Mouse (Mus musculus) heart, embryonic 13.5 days (tissue): ENCODE data around the gene Nfx1. TPM values are rescaled to one million over a fixed set of nuclear protein-coding genes. Genes with fewer than 3 reads are reported as not detected.
A peak's percentile ranks its signal among the peaks of the same experiment; 100 is the strongest.

Experiments
- ATAC-seq: fragments of 200-750 bp; cut with Nextera tagmentation; 2 replicates; pipeline ENCODE4 v1.8.0; 2017; ENCODE audit warnings: moderate TSS enrichment; ENCODE audit not compliant: insufficient number of reproducible peaks, low FRiP score, low TSS enrichment; ENCODE audit errors: extremely low read depth
- H3K27ac ChIP-seq: fragments of 300-500 bp; sonication (generic); replicated peaks from 2 replicates; pipeline ENCODE4 v1.5.1; 2015; ENCODE audit warnings: moderate library complexity, mild to moderate bottlenecking, inconsistent platforms
- H3K27me3 ChIP-seq: fragments of 300-500 bp; sonication (generic); replicated peaks from 2 replicates; pipeline ENCODE4 v1.6.1; 2015; ENCODE audit warnings: mild to moderate bottlenecking, inconsistent platforms
- H3K36me3 ChIP-seq: fragments of 300-500 bp; sonication (generic); 2 replicates; pipeline ENCODE4 v1.6.1; 2015; ENCODE audit warnings: mild to moderate bottlenecking, inconsistent platforms
- H3K4me1 ChIP-seq: fragments of 300-500 bp; sonication (generic); 2 replicates; pipeline ENCODE4 v1.6.1; 2015; ENCODE audit warnings: inconsistent platforms
- H3K4me2 ChIP-seq: fragments of 300-500 bp; sonication (generic); 2 replicates; pipeline ENCODE4 v1.6.1; 2015; ENCODE audit warnings: inconsistent platforms, mild to moderate bottlenecking, moderate library complexity
- H3K4me3 ChIP-seq: fragments of 300-500 bp; sonication (generic); 2 replicates; pipeline ENCODE4 v1.5.1; 2015; ENCODE audit warnings: moderate library complexity, mild to moderate bottlenecking, inconsistent platforms
- H3K9ac ChIP-seq: fragments of 300-500 bp; sonication (generic); 2 replicates; pipeline ENCODE4 v1.6.1; 2015; ENCODE audit warnings: inconsistent platforms, mild to moderate bottlenecking, moderate library complexity
- H3K9me3 ChIP-seq: fragments of 300-500 bp; sonication (generic); 2 replicates; pipeline ENCODE4 v1.6.1; 2016; ENCODE audit warnings: inconsistent platforms
- WGBS: fragments of 180-500 bp; shearing (Covaris S2); methylation state at CpG from one replicate; pipeline ENCODE4 v1.1.7; 2015; ENCODE audit warnings: mixed read lengths; 5-methylcytosine and 5-hydroxymethylcytosine counted together
- polyA plus RNA-seq: library from polyadenylated mRNA; unstranded; fragments of >200 nt; fragmentation: Nextera tagmentation; extraction: Ambion mirVana; gene quantifications from 2 replicates; pipeline ENCODE4 v1.2.1, GENCODE M21; 2015

The Nfx1 gene
- polyA plus RNA-seq, 1 experiment from 2014 or later, result 50.3 TPM

- WGBS, result under 1% methylated on average over 39 of the region's 40 CpGs
- 0 out of 2 replicates have a peak, but pooled peaks have one; percentile 6 for ATAC-seq
- peaks cover 24% of the 10 kb centered on the region for H3K4me1 ChIP-seq
- H3K9me3 ChIP-seq, result no peaks in the 10 kb centered on the region
- H3K27ac ChIP-seq, result peak overlapping the region; percentile 86
- H3K9ac ChIP-seq, result peak overlapping the region; percentile 92
- H3K4me2 ChIP-seq, result peak overlapping the region; percentile 82
- H3K36me3 ChIP-seq, result peaks cover 61% of the 10 kb centered on the region
- no peaks in the 10 kb centered on the region for H3K27me3 ChIP-seq
- H3K4me3 ChIP-seq, result peak overlapping the region; percentile 79
These were observed 23.0 kb upstream of the Nfx1 start for GRCm38 (mm10) chr4:40947565-40948159.

GRCm38 (mm10) chr4:40948160-40948708 lies 22.5 kb upstream of the Nfx1 start, which contains the start of the genes Bag1 and Chmp5:
TSS of gene Bag1 (minus strand) at chr4:40948294.
TSS of gene Chmp5 (plus strand) at chr4:40948407.
- Histone ChIP-seq H3K9ac (peak within 1 kb of the TSS; percentile 92), H3K36me3 (peaks cover 61% of the 10 kb centered on the region), H3K4me2 (peak within 1 kb of the TSS; percentile 97), H3K9me3 (no peaks in the 10 kb centered on the region), H3K4me1 (peaks cover 24% of the 10 kb centered on the region), H3K27me3 (no peaks in the 10 kb centered on the region), H3K4me3 (peak within 1 kb of the TSS; percentile 79), H3K27ac (peak within 1 kb of the TSS; percentile 86)
- WGBS, result under 1% methylated on average over 50 of the region's 50 CpGs
- ATAC-seq, result peak; percentile 100

GRCm38 (mm10) chr4:40953521-40953920 lies 17.2 kb upstream of the Nfx1 start:
- Histone ChIP-seq H3K4me3 (no peak overlapping the region), H3K27me3 (no peaks in the 10 kb centered on the region), H3K4me2 (no peak overlapping the region), H3K27ac (no peak overlapping the region), H3K9ac (no peak overlapping the region), H3K9me3 (no peaks in the 10 kb centered on the region), H3K4me1 (peaks cover 11% of the 10 kb centered on the region), H3K36me3 (peaks cover 82% of the 10 kb centered on the region)
- no peak for ATAC-seq
- 90% methylated on average over 1 of the region's 1 CpGs for WGBS

- Histone ChIP-seq H3K9ac (no peak overlapping the region), H3K36me3 (peaks cover 95% of the 10 kb centered on the region), H3K4me1 (no peaks in the 10 kb centered on the region), H3K27ac (no peak overlapping the region), H3K27me3 (no peaks in the 10 kb centered on the region), H3K4me2 (no peak overlapping the region), H3K4me3 (no peak overlapping the region), H3K9me3 (no peaks in the 10 kb centered on the region)
- WGBS, result 66% methylated on average over 6 of the region's 6 CpGs
- no peak for ATAC-seq
These were observed 14.8 kb upstream of the Nfx1 start for GRCm38 (mm10) chr4:40955942-40956341.

GRCm38 (mm10) chr4:40963536-40963935 lies 7.2 kb upstream of the Nfx1 start:
- WGBS, result 74% methylated on average over 3 of the region's 3 CpGs
- ATAC-seq, result no peak
- no peaks in the 10 kb centered on the region for H3K9me3 ChIP-seq
- H3K27me3 ChIP-seq, result no peaks in the 10 kb centered on the region
- no peak overlapping the region for H3K9ac ChIP-seq
- H3K4me1 ChIP-seq, result no peaks in the 10 kb centered on the region
- no peak overlapping the region for H3K4me3 ChIP-seq
- no peak overlapping the region for H3K4me2 ChIP-seq
- peaks cover 84% of the 10 kb centered on the region for H3K36me3 ChIP-seq
- H3K27ac ChIP-seq, result no peak overlapping the region

- Histone ChIP-seq H3K9ac (no peak overlapping the region), H3K27me3 (no peaks in the 10 kb centered on the region), H3K27ac (no peak overlapping the region), H3K4me1 (peaks cover 33% of the 10 kb centered on the region), H3K36me3 (peaks cover 34% of the 10 kb centered on the region), H3K4me2 (no peak overlapping the region), H3K9me3 (no peaks in the 10 kb centered on the region), H3K4me3 (no peak overlapping the region)
- ATAC-seq, result no peak
- 64% methylated on average over 4 of the region's 4 CpGs for WGBS
These were observed 1.5 kb upstream of the Nfx1 start for GRCm38 (mm10) chr4:40969161-40969560.

- Histone ChIP-seq H3K9me3 (no peaks in the 10 kb centered on the region), H3K4me3 (peak overlapping the region; percentile 91), H3K4me2 (peak overlapping the region; percentile 84), H3K27ac (peak overlapping the region; percentile 97), H3K27me3 (no peaks in the 10 kb centered on the region), H3K4me1 (peaks cover 33% of the 10 kb centered on the region), H3K9ac (peak overlapping the region; percentile 94), H3K36me3 (peaks cover 29% of the 10 kb centered on the region)
- WGBS, result 14% methylated on average over 10 of the region's 13 CpGs
- ATAC-seq, result no peak
These were observed 720 bp upstream of the Nfx1 start for GRCm38 (mm10) chr4:40969781-40970591.

- Histone ChIP-seq H3K4me3 (peak overlapping the region; percentile 91), H3K36me3 (peaks cover 26% of the 10 kb centered on the region), H3K4me2 (peak overlapping the region; percentile 84), H3K27ac (peak overlapping the region; percentile 97), H3K4me1 (peaks cover 33% of the 10 kb centered on the region), H3K9me3 (no peaks in the 10 kb centered on the region), H3K27me3 (no peaks in the 10 kb centered on the region), H3K9ac (peak overlapping the region; percentile 94)
- no peak; the same call in 1 of the 2 replicates for ATAC-seq
- under 1% methylated on average over 16 of the region's 16 CpGs for WGBS
These were observed 189 bp upstream of the Nfx1 start for GRCm38 (mm10) chr4:40970592-40970841.

- WGBS, result 24% methylated on average over 13 of the region's 13 CpGs
These were observed 1.0 kb downstream of the Nfx1 start for GRCm38 (mm10) chr4:40971744-40972143.

GRCm38 (mm10) chr4:40974011-40974410 lies 3.3 kb downstream of the Nfx1 start:
- H3K4me3 ChIP-seq, result no peak overlapping the region
- peaks cover 37% of the 10 kb centered on the region for H3K4me1 ChIP-seq
- H3K36me3 ChIP-seq, result peaks cover 43% of the 10 kb centered on the region
- no peak overlapping the region for H3K27ac ChIP-seq
- no peaks in the 10 kb centered on the region for H3K9me3 ChIP-seq
- 83% methylated on average over 1 of the region's 1 CpGs for WGBS
- H3K4me2 ChIP-seq, result no peak overlapping the region
- no peak for ATAC-seq
- H3K27me3 ChIP-seq, result no peaks in the 10 kb centered on the region
- H3K9ac ChIP-seq, result no peak overlapping the region

More at GRCm38 (mm10) chr4:40971744-40972143, 1.0 kb downstream of the Nfx1 start:
- H3K27ac ChIP-seq, result peak overlapping the region; percentile 97
- peak overlapping the region; percentile 91 for H3K4me3 ChIP-seq
- H3K9ac ChIP-seq, result peak overlapping the region; percentile 94
- H3K9me3 ChIP-seq, result no peaks in the 10 kb centered on the region
- H3K4me2 ChIP-seq, result peak overlapping the region; percentile 84
- H3K36me3 ChIP-seq, result peaks cover 26% of the 10 kb centered on the region
- H3K4me1 ChIP-seq, result peaks cover 33% of the 10 kb centered on the region
- no peak for ATAC-seq
- H3K27me3 ChIP-seq, result no peaks in the 10 kb centered on the region

GRCm38 (mm10) chr4:40975678-40976077 lies 5.0 kb downstream of the Nfx1 start:
- H3K36me3 ChIP-seq, result peaks cover 59% of the 10 kb centered on the region
- H3K27ac ChIP-seq, result no peak overlapping the region
- no peak overlapping the region for H3K4me3 ChIP-seq
- 94% methylated on average over 3 of the region's 3 CpGs for WGBS
- peaks cover 30% of the 10 kb centered on the region for H3K4me1 ChIP-seq
- no peaks in the 10 kb centered on the region for H3K9me3 ChIP-seq
- H3K27me3 ChIP-seq, result no peaks in the 10 kb centered on the region
- no peak overlapping the region for H3K9ac ChIP-seq
- ATAC-seq, result no peak
- no peak overlapping the region for H3K4me2 ChIP-seq
